Mouse (Mus musculus): Measurements from ENCODE around the gene Col15a1.

- TF ChIP-seq ZC3H11A (IDR thresholded peaks at IDR 0.05; ENCODE audit: borderline replicate concordance, low read depth, low read length) (no peak), CHD2 (IDR thresholded peaks at IDR 0.05; ENCODE audit: low read depth, low read length) (no peak), MAFK (IDR thresholded peaks at IDR 0.05; ENCODE audit: insufficient read depth, low read depth, low read length) (no peak)
These were observed 103.5 kb downstream of the Col15a1 start for GRCm38 (mm10) chr4:47311467-47311866.

All from ES-E14 (cell line).